Mouse (Mus musculus): ENCODE measurements at regions not wholly inside any gene's neighbourhood (a gene's known extent, or its start where the extent isn't known, plus 50 kb on each side); places are given as distances from the start of the nearest gene placed in this dataset.

- ATAC-seq (ENCODE audit: extremely low read depth, insufficient number of reproducible peaks, low FRiP score, poor library complexity, severe bottlenecking) = no peak
Observed at GRCm38 (mm10) chr6:50982856-50983255, 328.6 kb upstream of the Npvf start.

GRCm38 (mm10) chr6:50983511-50984099 is 329.4 kb upstream of the Npvf start:
- ATAC-seq (ENCODE audit: extremely low read depth, insufficient number of reproducible peaks, low FRiP score, poor library complexity, severe bottlenecking) = no peak

GRCm38 (mm10) chr6:50984157-50984905 is 330.1 kb upstream of the Npvf start:
- no peak for ATAC-seq (ENCODE audit: extremely low read depth, insufficient number of reproducible peaks, low FRiP score, poor library complexity, severe bottlenecking)

DNA sequence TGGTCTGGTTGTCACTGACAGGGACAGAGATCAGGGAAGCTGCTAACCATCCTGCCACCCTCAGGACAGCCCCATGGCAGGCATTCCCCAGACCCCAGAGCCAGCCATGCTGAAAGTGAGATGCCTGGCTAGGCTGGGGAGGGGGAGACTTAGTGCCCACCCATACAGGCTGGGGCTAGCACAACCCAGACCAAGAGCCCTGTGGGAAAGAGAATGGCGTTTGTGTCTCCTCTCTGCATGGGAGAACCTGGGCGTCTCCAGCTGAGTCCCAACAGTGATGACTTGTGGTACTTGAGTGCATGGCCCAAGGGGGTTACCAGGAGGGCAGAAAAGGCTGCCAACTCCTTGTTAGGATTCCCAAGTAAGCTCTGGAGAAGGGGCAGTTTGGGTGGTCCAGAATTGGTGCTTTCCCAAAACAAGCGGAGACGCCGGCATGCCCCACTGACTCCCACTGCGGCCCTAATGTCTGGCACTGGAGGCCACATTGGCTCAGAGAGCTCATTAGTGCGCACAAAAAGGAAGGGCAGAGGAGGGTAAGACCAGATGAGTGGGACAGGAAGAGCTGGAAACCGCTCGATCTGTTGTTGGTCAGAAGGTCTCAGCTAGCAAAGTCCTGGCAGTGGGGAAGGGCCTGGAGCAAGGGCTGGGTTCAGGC is 332.2 kb upstream of the Npvf start:
- no peak for ATAC-seq (ENCODE audit: extremely low read depth, insufficient number of reproducible peaks, low FRiP score, poor library complexity, severe bottlenecking)

GRCm38 (mm10) chr6:50988561-50988960 is 334.3 kb upstream of the Npvf start:
- ATAC-seq (ENCODE audit: extremely low read depth, insufficient number of reproducible peaks, low FRiP score, poor library complexity, severe bottlenecking) = no peak

GRCm38 (mm10) chr6:50991528-50992125 is 337.4 kb upstream of the Npvf start:
- ATAC-seq (ENCODE audit: extremely low read depth, insufficient number of reproducible peaks, low FRiP score, poor library complexity, severe bottlenecking) = no peak

- ATAC-seq (ENCODE audit: extremely low read depth, insufficient number of reproducible peaks, low FRiP score, poor library complexity, severe bottlenecking) = no peak
Observed at GRCm38 (mm10) chr6:50993952-50994351, 339.7 kb upstream of the Npvf start.

DNA sequence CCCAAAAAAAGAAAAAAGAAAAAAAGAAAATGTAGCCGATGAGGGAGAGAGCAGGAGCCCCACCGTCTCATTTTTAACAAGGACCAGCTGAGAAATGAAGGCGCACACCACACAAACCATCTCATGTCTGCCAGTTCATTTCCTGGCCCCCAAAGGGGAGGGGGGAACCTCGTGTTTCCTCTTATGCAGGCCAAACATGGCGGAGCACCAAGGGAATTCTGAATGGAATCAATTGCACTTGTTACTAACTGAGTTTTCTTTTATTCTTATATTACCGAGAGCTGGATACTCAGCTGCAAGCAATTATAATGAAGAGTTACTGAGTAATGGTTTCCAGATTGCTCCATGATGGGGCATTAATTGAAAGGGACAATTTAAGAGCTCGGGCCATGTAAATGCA is 348.5 kb upstream of the Npvf start:
- ATAC-seq (ENCODE audit: extremely low read depth, insufficient number of reproducible peaks, low FRiP score, poor library complexity, severe bottlenecking) = no peak

DNA sequence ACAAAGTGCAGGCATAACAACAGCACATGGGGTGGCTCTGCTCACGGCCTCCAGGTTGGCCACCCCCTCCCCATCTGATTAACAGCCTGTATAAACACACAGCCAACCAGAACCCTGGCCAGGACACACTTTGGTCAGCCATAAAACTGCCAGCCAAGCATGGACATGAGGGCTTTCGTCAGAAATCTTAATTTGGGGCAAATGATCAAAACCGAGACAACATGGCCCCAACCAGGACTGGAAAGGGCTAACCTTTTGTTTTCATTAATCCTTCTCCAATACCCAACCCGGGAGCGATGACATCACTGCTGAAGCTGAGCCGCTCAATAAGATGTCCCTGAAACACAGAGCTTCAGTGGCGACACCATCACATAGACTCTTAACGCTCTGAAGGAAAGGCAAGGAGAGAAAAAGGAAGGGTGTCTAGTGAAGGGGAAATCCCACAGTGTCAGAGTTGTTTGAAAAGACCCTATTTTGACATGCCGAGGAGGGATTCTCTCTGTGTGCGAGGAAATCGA is 351.9 kb upstream of the Npvf start:
- peak; percentile 26; the same call in 1 of the 2 replicates for ATAC-seq (ENCODE audit: extremely low read depth, insufficient number of reproducible peaks, low FRiP score, poor library complexity, severe bottlenecking)

DNA sequence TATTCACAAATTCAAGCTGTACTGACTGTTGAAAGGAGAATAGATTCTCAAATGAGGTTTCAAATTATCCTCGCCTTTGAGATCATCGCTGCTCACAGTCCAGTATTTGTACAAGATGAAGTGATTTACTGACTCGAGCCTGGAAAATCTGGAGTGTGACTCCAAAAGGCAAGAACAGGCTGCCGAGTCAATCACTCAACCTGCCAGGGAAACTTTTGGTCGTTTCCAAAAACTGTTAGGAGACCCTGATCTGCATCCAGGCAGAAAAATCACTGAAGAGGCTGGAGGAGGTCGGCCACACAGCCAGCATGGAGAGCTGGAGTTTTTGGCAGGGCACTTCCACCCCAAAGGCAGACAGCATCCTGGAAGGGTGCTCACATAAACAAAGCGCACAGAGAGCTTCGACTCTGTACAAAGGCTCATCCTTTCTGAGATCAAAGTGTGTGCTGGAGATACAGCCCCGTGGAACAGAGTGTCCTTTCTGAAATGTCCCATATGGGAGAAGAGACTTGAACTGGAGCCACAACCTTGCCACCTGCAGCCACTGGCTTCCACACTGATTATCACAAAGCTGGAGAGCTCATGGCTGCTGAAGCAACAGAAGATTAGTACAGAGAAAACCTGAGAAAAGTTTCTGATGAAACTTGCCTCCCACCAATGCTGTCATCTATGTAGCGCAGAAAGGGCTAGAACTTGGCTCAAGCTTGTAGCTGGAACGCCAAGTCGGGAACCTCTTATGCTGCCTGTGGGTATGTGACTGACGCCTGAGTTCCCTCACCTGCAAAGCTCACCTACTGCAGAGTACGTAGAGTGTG is 355.5 kb upstream of the Npvf start:
- no peak for ATAC-seq (ENCODE audit: extremely low read depth, insufficient number of reproducible peaks, low FRiP score, poor library complexity, severe bottlenecking)

GRCm38 (mm10) chr6:51010536-51010935 is 356.3 kb upstream of the Npvf start:
- ATAC-seq (ENCODE audit: extremely low read depth, insufficient number of reproducible peaks, low FRiP score, poor library complexity, severe bottlenecking) = no peak

DNA sequence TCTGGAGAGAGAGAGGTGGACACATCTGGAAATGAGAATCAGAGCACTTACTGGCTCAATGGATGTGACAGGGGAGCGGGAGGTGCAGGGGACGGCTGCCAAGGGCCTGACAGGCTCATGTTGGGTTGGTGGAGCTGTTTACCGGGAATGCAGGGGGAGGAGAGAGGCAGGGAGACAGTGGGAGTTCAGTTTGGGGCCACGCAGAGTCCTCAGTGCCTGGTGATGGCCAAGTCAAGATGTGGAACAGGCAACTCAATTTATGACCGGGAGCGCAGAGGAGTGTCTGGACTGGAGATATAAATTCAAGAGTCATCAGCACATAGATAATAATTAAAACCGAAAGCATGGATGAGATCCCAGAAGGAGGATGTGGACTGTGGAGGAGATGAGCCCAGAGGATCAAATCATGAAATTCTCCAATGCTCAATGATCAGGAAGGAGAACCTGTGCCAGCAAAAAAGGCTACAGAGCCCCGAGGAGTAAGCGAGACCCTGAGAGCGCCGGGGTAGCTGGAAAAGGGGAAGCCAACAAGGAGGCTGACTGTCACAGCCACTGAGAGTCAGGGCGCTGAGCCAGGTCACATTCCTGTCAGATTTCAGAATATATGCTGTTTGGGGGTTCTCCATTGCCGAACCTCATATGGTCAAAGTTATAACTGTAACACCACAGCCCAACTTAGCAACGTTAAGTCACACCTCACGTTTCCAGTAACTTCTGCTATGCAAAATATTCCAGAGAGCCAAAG is 358.0 kb upstream of the Npvf start:
- ATAC-seq (ENCODE audit: extremely low read depth, insufficient number of reproducible peaks, low FRiP score, poor library complexity, severe bottlenecking) = no peak

GRCm38 (mm10) chr6:51015735-51016134 is 361.5 kb upstream of the Npvf start:
- no peak for ATAC-seq (ENCODE audit: extremely low read depth, insufficient number of reproducible peaks, low FRiP score, poor library complexity, severe bottlenecking)

- ATAC-seq (ENCODE audit: extremely low read depth, insufficient number of reproducible peaks, low FRiP score, poor library complexity, severe bottlenecking) = no peak
Observed at GRCm38 (mm10) chr6:51016441-51017070, 362.3 kb upstream of the Npvf start.

- no peak for ATAC-seq (ENCODE audit: extremely low read depth, insufficient number of reproducible peaks, low FRiP score, poor library complexity, severe bottlenecking)
Observed at GRCm38 (mm10) chr6:51017260-51017999, 363.2 kb upstream of the Npvf start.

DNA sequence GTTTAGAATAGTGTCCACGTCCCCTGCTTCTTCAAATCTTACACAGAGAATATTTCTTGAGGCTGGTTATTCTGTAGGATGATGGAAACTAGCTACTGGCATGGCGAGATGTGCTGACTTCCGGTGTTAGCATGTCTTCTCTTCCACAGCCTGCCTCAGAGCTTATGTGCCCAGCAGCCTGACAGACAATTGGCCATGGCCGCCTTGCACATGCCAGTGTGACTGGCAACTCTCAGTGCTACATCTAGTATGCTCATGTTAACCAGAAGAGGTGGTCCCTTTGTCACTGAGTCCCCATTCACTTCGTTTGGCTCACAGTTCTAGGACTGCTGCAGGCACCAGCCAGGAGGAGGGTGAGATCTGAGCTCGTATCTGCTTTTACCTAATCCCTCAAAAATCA is 367.0 kb upstream of the Npvf start:
- ATAC-seq (ENCODE audit: extremely low read depth, insufficient number of reproducible peaks, low FRiP score, poor library complexity, severe bottlenecking) = no peak

GRCm38 (mm10) chr6:51023361-51023760 is 369.1 kb upstream of the Npvf start:
- no peak for ATAC-seq (ENCODE audit: extremely low read depth, insufficient number of reproducible peaks, low FRiP score, poor library complexity, severe bottlenecking)

All from neutrophil, adult 5-6 weeks (primary cell).